Mouse (Mus musculus) midbrain, embryonic 11.5 days (tissue): ENCODE measurements at regions not wholly inside any gene's neighbourhood (a gene's known extent, or its start where the extent isn't known, plus 50 kb on each side); places are given as distances from the start of the nearest gene placed in this dataset.
A peak's percentile ranks its signal among the peaks of the same experiment; 100 is the strongest.

Experiments
- ATAC-seq: fragments of 200-750 bp; cut with Nextera tagmentation; 2 replicates; pipeline ENCODE4 v1.8.0; 2017; ENCODE audit warnings: moderate TSS enrichment, moderate library complexity; ENCODE audit not compliant: low FRiP score
- DNase-seq: peaks from one replicate; pipeline ENCODE4 v3.0.0; 2015; ENCODE audit warnings: low spot score; ENCODE audit errors: missing footprints
- H3K27ac ChIP-seq: fragments of 300-500 bp; sonication (generic); 2 replicates; pipeline ENCODE4 v1.5.1; 2014; ENCODE audit warnings: low read depth, low read length
- H3K27me3 ChIP-seq: fragments of 300-500 bp; sonication (generic); 2 replicates; pipeline ENCODE4 v1.6.1; 2014; ENCODE audit warnings: mild to moderate bottlenecking, low read length, moderate library complexity, mixed read lengths; ENCODE audit not compliant: control insufficient read depth, insufficient read depth
- H3K36me3 ChIP-seq: fragments of 300-500 bp; sonication (generic); 2 replicates; pipeline ENCODE4 v1.6.1; 2014; ENCODE audit warnings: mild to moderate bottlenecking, low read length, moderate library complexity, mixed read lengths; ENCODE audit not compliant: control insufficient read depth, insufficient read depth
- H3K4me1 ChIP-seq: fragments of 300-500 bp; sonication (generic); 2 replicates; pipeline ENCODE4 v1.6.1; 2014; ENCODE audit warnings: low read length; ENCODE audit not compliant: control insufficient read depth, insufficient read depth
- H3K4me2 ChIP-seq: fragments of 300-500 bp; sonication (generic); 2 replicates; pipeline ENCODE4 v1.6.1; 2014; ENCODE audit warnings: mild to moderate bottlenecking, moderate library complexity
- H3K4me3 ChIP-seq: fragments of 300-500 bp; sonication (generic); 2 replicates; pipeline ENCODE4 v1.5.1; 2014; ENCODE audit warnings: low read depth, low read length
- H3K9ac ChIP-seq: fragments of 300-500 bp; sonication (generic); 2 replicates; pipeline ENCODE4 v1.6.1; 2014; ENCODE audit warnings: low read length
- H3K9me3 ChIP-seq: fragments of 300-500 bp; sonication (generic); 2 replicates; pipeline ENCODE4 v1.6.1; 2016; ENCODE audit warnings: low read length; ENCODE audit not compliant: control insufficient read depth
- WGBS: fragments of 180-500 bp; shearing (Covaris S2); extraction: QIAGEN DNeasy Blood & Tissue Kit; methylation state at CpG from one replicate; pipeline ENCODE4 v1.1.7; 2014; 5-methylcytosine and 5-hydroxymethylcytosine counted together

DNA sequence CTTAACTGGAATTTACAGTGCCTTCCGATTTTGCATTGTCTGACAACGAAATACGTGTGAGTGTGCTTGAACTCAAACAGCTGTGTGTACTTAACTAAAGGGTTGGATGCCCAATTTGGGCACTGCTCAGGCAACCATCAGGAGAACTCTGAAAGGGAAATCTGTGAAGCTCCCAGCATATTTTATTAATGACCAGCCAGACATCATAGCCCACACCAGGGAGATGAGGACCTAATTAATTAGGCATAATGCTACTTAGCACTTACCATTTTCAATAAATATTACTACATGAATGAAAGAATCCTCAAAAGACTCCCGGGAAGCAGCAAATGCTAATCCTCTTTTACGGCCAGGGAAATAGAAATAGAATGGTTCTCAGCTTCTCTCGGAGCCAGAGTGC lies 82.2 kb upstream of the Sox5 start:
- Histone ChIP-seq H3K4me3 (no peak overlapping the region), H3K4me1 (peaks cover 6% of the 10 kb centered on the region; the same call in 1 of the 2 replicates), H3K27me3 (no peaks in the 10 kb centered on the region), H3K27ac (no peak overlapping the region), H3K9me3 (no peaks in the 10 kb centered on the region), H3K36me3 (no peaks in the 10 kb centered on the region), H3K4me2 (no peak overlapping the region), H3K9ac (no peak overlapping the region)
- no peak for ATAC-seq
- no peak for DNase-seq
- 63% methylated on average over 6 of the region's 6 CpGs for WGBS

DNA sequence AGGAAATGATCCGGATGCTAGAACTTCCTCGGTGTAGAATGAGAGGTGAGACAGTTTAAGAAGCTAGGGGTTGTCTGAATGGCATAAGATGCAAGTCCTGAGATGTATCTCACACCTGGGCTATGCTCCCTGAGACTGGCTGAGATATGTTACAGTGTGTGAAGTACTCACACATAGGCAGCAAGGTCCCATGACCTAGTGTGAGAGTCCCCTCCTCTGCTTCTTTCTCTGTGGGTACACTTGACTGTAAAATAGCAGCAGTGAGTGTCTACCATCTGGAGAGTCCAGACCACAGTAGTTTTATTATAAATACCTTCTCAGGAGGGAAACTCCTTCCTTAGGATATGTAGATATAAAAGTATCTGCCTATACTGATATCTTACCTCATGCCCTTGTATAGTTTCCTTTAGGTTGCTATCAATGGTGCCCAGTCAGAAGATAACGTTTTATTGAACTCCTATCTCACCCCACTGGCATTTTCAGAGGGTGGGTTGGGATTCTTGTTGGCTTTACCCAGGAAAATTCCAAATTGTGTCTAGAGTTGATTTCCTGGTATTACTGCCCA lies 81.7 kb upstream of the Sox5 start:
- no peak overlapping the region for H3K27ac ChIP-seq
- no peak overlapping the region for H3K9ac ChIP-seq
- WGBS, result 86% methylated on average over 3 of the region's 3 CpGs
- peaks cover 6% of the 10 kb centered on the region; the same call in 1 of the 2 replicates for H3K4me1 ChIP-seq
- no peaks in the 10 kb centered on the region for H3K27me3 ChIP-seq
- no peaks in the 10 kb centered on the region for H3K36me3 ChIP-seq
- no peak for DNase-seq
- no peak for ATAC-seq
- H3K4me2 ChIP-seq, result no peak overlapping the region
- H3K9me3 ChIP-seq, result no peaks in the 10 kb centered on the region
- no peak overlapping the region for H3K4me3 ChIP-seq

DNA sequence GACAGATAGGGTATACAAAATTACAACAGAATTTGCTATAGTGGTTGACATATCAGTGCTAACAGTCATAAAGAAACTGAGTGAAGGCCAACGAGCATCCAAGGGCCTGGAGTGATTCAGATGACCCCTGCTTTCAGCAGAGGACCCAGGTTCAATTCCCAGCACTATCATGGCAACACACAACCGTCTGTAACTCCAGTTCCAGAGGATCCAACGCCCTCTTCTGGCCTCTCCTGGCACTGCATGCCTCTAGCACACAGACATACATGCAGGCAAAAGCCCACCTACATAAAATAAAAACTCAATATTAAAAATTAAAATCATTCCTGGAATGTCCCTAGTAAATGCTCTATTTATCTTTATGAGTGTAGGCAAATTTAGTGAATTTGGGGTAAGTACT lies 59.7 kb upstream of the Sox5 start:
- H3K4me1 ChIP-seq, result no peaks in the 10 kb centered on the region
- no peaks in the 10 kb centered on the region for H3K9me3 ChIP-seq
- no peak overlapping the region for H3K9ac ChIP-seq
- no peaks in the 10 kb centered on the region for H3K36me3 ChIP-seq
- H3K27ac ChIP-seq, result no peak overlapping the region
- no peak for ATAC-seq
- no peak overlapping the region for H3K4me2 ChIP-seq
- 72% methylated on average over 3 of the region's 3 CpGs for WGBS
- no peak overlapping the region for H3K4me3 ChIP-seq
- H3K27me3 ChIP-seq, result no peaks in the 10 kb centered on the region
- DNase-seq, result no peak

DNA sequence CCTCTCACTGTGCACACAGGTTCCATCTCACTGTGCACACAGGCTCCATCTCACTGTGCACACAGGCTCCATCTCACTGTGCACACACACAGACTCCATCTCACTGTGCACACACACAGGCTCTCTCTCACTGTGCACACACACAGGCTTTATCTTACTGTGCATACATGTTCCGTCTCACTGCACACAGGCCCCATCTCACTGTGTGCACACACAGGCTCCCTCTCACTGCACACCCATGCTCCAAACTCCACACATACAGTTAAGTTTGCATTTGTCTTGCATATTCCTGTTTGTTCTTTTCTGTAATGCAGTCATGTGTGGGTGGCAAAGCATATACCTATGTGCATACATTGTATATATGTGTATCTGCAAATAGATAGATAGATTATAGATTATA lies 57.6 kb upstream of the Sox5 start:
- Histone ChIP-seq H3K4me3 (no peak overlapping the region), H3K36me3 (no peaks in the 10 kb centered on the region), H3K9ac (no peak overlapping the region), H3K4me2 (no peak overlapping the region), H3K27ac (no peak overlapping the region), H3K9me3 (no peaks in the 10 kb centered on the region), H3K27me3 (no peaks in the 10 kb centered on the region), H3K4me1 (peaks cover 7% of the 10 kb centered on the region)
- DNase-seq (no peak), ATAC-seq (no peak)
- 93% methylated on average over 1 of the region's 1 CpGs for WGBS

DNA sequence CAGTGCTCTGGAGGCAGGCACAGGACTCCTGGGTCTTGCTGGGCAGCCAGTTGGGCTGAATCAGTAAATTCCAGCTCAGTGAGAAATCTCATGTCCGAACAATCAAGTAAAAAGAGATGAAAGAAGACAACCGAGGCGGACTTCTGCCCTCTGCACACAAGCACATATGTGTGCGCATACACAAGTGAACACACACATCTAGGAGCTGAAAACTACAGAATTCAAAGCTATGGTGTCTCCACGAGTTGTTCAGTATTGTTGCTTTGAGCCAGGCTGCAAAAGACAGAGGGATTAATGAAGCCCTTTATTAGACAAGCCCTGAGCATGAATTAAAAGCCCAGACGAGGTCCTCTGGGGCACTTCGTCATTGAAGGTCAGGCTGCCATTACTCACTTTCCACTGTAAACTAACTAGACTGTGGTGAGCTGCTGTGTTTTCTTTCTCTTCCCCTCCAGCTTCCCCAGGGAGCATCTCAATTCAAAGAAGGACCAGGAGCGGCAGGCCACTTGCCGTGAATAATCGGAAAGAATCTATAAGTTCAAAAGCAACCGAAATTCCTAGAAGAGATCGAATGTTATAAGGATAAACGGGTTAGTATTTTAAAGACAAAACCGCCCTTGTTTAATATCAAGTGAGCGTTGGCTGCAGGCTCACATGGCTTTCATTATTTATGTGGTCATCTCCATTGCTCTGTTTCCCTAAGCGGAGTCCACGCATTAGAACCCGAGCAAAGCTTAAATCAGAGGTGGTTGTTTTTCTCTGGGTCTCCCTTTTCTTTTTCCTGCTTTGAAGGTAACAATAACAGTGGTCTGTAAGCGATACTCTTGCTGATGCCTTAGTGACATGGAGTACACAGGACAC lies 52.8 kb upstream of the Sox5 start:
- DNase-seq, result peak; percentile 88
- Histone ChIP-seq H3K4me3 (no peak overlapping the region), H3K4me2 (peak overlapping the region; percentile 11; the same call in 1 of the 2 replicates)

More for the DNA sequence above, 52.8 kb upstream of the Sox5 start:
- H3K27ac ChIP-seq, result peak overlapping the region; percentile 20; the same call in 1 of the 2 replicates
- H3K27me3 ChIP-seq, result no peaks in the 10 kb centered on the region
- peaks cover 10% of the 10 kb centered on the region for H3K4me1 ChIP-seq
- WGBS, result 37% methylated on average over 19 of the region's 19 CpGs
- no peaks in the 10 kb centered on the region for H3K9me3 ChIP-seq
- peak; percentile 30; the same call in 1 of the 2 replicates for ATAC-seq
- no peak overlapping the region for H3K9ac ChIP-seq
- no peaks in the 10 kb centered on the region for H3K36me3 ChIP-seq
